Mouse (Mus musculus) retina, adult 2 months (tissue): Measurements from ENCODE around the gene Crtap.
"Not testable (repeated sequence)": the region's sequence is repeated elsewhere in the genome, so short reads cannot be mapped to it uniquely, and the experiment has no call there.

Source experiments
- DNase-seq: peaks from one replicate; pipeline ENCODE4 v3.0.0-alpha.2; 2012; ENCODE audit warnings: low read depth, low spot score

The Crtap gene

GRCm38 (mm10) chr9:114395258-114395657, 4.8 kb upstream of the Crtap start:
- DNase-seq, result no peak

- no peak for DNase-seq
Observed at GRCm38 (mm10) chr9:114394677-114395076, 4.2 kb upstream of the Crtap start.

- DNase-seq, result not testable (repeated sequence)
Observed at GRCm38 (mm10) chr9:114394136-114394535, 3.7 kb upstream of the Crtap start.

- DNase-seq, result no peak
Observed at GRCm38 (mm10) chr9:114390749-114391075, 237 bp upstream of the Crtap start.

- DNase-seq, result no peak
Observed at GRCm38 (mm10) chr9:114389371-114389904, 1.0 kb downstream of the Crtap start.

GRCm38 (mm10) chr9:114388701-114389370, 1.6 kb downstream of the Crtap start:
- no peak for DNase-seq

GRCm38 (mm10) chr9:114388288-114388687, 2.2 kb downstream of the Crtap start:
- no peak for DNase-seq

- DNase-seq, result no peak
Observed at GRCm38 (mm10) chr9:114387086-114387485, 3.4 kb downstream of the Crtap start.

GRCm38 (mm10) chr9:114385160-114385559, 5.3 kb downstream of the Crtap start:
- DNase-seq, result no peak

- DNase-seq, result no peak
Observed at GRCm38 (mm10) chr9:114384691-114385090, 5.8 kb downstream of the Crtap start.

- DNase-seq, result no peak
Observed at GRCm38 (mm10) chr9:114382936-114383710, 7.4 kb downstream of the Crtap start.

- no peak for DNase-seq
Observed at GRCm38 (mm10) chr9:114380881-114381733, 9.4 kb downstream of the Crtap start.

- no peak for DNase-seq
Observed at GRCm38 (mm10) chr9:114379871-114380270, 10.6 kb downstream of the Crtap start.

- no peak for DNase-seq
Observed at GRCm38 (mm10) chr9:114377168-114377567, 13.3 kb downstream of the Crtap start.

GRCm38 (mm10) chr9:114375276-114375962, 15.1 kb downstream of the Crtap start:
- no peak for DNase-seq

GRCm38 (mm10) chr9:114371717-114372116, 18.8 kb downstream of the Crtap start:
- not testable (repeated sequence) for DNase-seq

GRCm38 (mm10) chr9:114369389-114369788, 21.1 kb downstream of the Crtap start:
- not testable (repeated sequence) for DNase-seq

GRCm38 (mm10) chr9:114368471-114368858, 22.0 kb downstream of the Crtap start:
- no peak for DNase-seq

- no peak for DNase-seq
Observed at GRCm38 (mm10) chr9:114367783-114368470, 22.5 kb downstream of the Crtap start.

- DNase-seq, result not testable (repeated sequence)
Observed at GRCm38 (mm10) chr9:114329855-114330254, 60.6 kb downstream of the Crtap start, which contains the start of gene Bcl2a1c. Bcl2a1c (plus strand) TSS chr9:114330135.

GRCm38 (mm10) chr9:114328332-114328731, 62.1 kb downstream of the Crtap start:
- DNase-seq, result not testable (repeated sequence)
